Mouse (Mus musculus) lung, adult 2 months (tissue): ENCODE measurements at regions not wholly inside any gene's neighbourhood (a gene's known extent, or its start where the extent isn't known, plus 50 kb on each side); places are given as distances from the start of the nearest gene placed in this dataset.

ENCODE experiments used
- CTCF ChIP-seq: fragments of 200-500 bp; IDR thresholded peaks from 2 replicates; pipeline ENCODE4 v1.5.1; 2011; ENCODE audit warnings: mild to moderate bottlenecking, low read length, control low read depth; ENCODE audit not compliant: insufficient read depth
- POLR2A ChIP-seq: fragments of 200-500 bp; IDR thresholded peaks from 2 replicates; pipeline ENCODE4 v1.6.1; 2011; ENCODE audit warnings: low read depth, mild to moderate bottlenecking, control low read depth, low read length, borderline replicate concordance; ENCODE audit errors: extremely low read depth

DNA sequence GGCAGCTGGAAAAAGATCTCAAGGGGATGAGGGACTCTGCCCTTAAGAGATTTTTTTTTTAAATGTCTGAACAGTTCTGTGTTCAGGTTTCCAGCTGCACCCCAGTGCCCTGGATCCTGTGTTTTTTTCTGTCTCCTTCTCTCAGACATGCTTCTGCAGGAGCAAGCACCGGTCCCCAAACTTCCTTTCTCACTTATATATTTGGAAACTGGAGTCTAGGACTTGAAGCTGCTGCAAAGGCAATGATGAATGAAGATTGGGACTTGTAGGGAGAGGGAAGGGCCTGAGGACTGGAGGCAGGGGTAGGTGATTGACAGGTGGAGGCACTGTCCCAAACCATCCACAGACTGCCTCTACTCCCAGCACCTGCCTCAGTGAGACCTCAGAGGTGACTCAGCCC is 255.5 kb upstream of the Cdh5 start:
- TF ChIP-seq CTCF (no peak), POLR2A (no peak)
